Mouse (Mus musculus) cerebral cortex, adult 2 months (tissue): ENCODE data around the gene Afdn.

Experiments
- WGBS: fragments of 180-500 bp; shearing (Covaris S2); methylation state at CpG from one replicate; pipeline ENCODE4 v1.1.7; 2018; 5-methylcytosine and 5-hydroxymethylcytosine counted together

The Afdn gene

DNA sequence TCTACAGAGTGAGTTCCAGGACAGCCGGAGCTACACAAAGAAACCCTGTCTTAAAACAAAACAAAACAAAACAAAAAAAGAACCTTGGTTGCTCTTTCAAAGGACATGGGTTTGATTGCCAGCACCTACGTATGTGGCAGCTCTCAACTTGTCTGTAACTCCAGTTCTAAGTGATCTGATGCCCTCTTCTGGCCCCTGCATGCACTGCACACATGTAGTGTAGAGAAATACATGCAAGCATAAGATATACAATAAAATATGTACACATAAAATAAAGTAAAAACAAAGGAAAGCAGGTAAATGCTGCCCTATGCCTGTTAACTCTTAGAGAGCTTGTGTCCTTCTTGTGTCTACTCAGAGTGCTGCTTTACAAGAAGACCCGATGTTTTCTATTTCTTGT is 8.9 kb downstream of the Afdn start:
- 81% methylated on average over 3 of the region's 3 CpGs for WGBS

DNA sequence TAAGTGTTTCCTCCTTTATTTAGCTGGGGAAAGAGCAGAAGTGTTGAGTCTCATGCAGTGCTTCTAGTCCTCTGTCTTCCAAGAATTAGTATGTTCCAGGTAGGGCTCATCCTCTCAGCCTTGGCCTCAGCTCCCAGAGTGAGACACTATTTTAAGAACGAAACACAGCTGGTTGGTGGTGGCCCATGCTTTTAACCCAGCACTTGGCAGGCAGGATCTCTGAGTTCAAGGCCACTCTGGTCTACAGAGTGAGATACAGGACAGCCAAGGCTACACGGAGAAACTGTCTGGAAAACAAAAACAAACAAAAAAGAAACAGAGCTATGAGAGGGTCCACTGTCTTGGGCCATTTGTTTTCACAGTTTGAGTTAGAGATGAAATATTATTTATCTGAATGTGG is 17.3 kb downstream of the Afdn start:
- WGBS = 58% methylated on average over 2 of the region's 2 CpGs

- WGBS = 95% methylated on average over 1 of the region's 1 CpGs
Measured at GRCm38 (mm10) chr17:13778865-13779264, 18.5 kb downstream of the Afdn start.

GRCm38 (mm10) chr17:13781948-13782347 is 21.6 kb downstream of the Afdn start:
- WGBS = 55% methylated on average over 5 of the region's 5 CpGs

DNA sequence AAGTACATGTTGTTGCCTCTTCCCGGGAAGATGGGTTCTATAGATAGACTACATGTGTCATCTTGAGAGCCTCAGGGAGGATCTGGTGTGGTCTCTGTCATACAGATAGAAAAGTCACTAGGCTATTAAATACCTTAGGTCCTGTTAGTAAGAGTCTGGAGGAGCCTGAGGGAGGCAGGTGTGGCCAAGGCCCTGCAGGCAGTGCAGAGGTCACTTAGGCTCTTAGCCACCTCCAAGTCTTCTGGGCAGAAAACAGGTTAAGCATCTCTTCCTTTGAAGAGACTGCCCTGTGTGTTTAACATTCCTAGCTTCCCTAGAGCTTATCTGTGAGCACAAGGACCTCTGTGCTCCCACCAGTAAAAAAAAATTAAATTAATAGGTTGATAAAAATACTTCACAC is 23.1 kb downstream of the Afdn start:
- WGBS = 48% methylated on average over 1 of the region's 1 CpGs

- WGBS = 80% methylated on average over 2 of the region's 2 CpGs
Measured at GRCm38 (mm10) chr17:13790033-13790432, 29.7 kb downstream of the Afdn start.

- 84% methylated on average over 1 of the region's 1 CpGs for WGBS
Measured at GRCm38 (mm10) chr17:13797691-13798090, 37.4 kb downstream of the Afdn start.

- 88% methylated on average over 2 of the region's 2 CpGs for WGBS
Measured at GRCm38 (mm10) chr17:13802836-13803408, 42.6 kb downstream of the Afdn start.

DNA sequence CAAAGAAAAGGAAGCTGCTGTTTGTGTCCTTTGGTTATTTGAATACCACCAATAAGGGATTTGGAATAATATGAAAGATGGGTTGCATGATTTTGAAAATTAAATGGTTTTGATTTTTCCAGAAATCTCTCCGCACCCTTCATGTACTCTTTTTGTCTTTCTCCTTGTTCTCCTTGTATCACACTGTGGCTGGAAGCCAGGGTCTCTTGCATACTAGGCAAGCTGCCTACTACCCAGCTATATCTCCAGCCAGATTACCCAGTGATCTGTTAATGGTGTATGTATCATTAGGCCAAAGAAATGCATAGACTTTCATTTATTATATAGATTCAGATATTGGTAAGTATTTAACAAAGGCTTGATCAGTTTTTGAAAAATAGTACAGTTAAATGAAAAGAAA is 45.7 kb downstream of the Afdn start:
- WGBS = 86% methylated on average over 1 of the region's 1 CpGs

DNA sequence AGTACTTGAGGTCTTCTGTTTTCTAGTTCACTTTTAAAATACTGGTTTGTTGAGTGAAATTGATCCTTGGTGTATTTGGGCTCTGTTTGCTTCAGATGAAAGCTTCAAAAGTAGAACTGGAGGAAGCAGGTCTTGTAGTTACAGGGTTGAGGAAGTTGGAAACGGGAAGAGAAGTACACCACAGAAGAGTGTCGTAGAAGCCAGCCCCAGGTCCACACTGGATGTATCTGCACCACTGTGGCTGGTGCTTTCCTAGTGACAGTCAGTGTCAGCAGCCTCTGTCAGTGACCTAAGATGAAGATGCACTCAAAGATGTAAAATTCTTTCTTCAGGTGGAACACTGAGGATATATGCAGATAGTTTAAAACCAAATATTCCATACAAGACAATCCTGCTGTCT is 57.5 kb downstream of the Afdn start:
- WGBS = 86% methylated on average over 2 of the region's 2 CpGs

GRCm38 (mm10) chr17:13819342-13819741 is 59.0 kb downstream of the Afdn start:
- WGBS = 81% methylated on average over 4 of the region's 4 CpGs

DNA sequence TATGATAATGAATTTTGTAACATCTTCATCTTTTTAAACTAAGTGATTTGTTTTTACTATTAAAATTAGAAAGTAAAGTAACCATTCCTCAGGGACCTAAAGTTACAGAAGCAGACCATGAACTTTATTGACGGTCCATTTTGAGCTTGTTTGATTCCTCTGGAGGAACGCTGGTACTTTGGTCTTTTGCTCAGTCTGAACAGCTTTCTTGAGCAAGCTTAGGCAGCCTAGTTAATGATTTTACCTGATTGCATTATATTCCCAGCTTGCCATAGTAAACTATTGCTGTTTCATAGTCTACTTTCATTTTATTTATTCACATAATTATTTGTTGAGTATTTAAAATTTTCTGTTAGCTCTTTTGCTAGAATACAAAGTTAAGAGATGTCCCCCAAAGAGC is 60.3 kb downstream of the Afdn start:
- WGBS = 96% methylated on average over 2 of the region's 2 CpGs

DNA sequence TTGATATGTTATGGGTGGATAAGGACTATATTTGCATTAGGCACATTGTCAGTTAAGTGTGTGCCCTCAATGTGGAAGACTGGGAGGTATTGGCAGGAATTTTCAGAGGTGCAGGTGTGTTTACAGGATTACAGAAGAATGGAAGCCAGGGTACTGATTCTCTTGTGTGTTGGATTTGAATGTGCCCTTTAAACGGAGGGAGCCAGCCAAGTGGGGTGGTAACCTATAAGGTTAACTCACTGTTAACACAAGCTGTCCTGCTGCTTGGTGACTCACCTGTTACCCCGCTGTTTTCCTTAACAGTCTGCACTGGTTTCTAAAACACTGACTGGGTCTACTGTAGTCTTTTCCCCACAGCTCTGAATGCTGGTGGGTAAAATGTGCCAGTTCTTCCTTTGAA is 65.1 kb downstream of the Afdn start:
- WGBS = 64% methylated on average over 2 of the region's 2 CpGs

DNA sequence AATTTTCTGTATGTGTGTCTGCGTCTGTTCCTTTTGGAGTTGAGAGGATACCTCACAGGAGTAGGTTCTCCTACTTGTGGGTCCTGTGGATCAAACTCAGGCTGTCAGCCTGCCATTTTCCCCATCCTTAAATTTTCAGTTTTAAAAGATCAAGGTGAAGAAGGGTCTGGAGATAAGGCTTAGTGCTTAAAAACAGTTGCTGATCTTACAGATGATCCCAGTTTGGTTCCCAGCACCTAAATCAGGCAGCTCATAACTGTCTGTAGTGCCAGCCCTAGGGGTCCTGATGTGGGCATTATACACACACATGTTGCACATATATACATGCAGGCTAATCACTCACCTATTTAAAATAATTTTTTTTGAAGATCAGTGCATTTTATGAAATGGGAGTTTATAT is 69.9 kb downstream of the Afdn start:
- WGBS = 97% methylated on average over 1 of the region's 1 CpGs

DNA sequence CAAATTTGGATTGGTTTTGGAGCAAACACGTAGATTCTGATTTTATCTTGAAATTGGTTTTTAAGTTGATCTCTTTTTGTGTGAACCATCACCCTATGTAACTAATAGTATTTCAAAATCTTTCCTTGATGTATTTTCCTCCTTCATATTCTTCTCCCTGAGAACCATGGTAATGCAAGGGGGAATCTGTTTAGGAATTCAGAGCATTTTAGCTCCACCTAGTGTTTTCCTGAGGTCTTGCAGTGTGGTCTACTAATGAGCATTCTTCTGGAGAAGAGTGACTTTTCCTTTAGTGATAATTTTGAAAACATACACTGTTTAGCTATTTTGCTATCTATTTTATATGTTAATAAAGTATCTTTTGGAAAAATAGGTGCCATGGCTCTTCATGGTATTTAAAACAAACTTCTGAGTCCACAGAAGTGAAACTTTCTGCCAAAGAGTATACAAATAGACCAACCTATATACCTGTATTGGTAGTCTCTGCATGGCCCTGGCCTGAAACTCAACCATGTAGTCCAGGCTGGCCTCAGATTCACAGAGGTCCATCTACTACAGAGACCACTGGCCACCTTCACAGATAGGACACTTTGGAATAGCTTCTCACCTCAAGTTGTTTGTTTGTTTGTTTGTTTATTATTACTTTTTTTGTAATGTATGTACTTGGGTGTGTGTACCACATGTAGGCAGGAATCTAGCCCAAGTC is 70.5 kb downstream of the Afdn start:
- WGBS = 79% methylated on average over 1 of the region's 1 CpGs

DNA sequence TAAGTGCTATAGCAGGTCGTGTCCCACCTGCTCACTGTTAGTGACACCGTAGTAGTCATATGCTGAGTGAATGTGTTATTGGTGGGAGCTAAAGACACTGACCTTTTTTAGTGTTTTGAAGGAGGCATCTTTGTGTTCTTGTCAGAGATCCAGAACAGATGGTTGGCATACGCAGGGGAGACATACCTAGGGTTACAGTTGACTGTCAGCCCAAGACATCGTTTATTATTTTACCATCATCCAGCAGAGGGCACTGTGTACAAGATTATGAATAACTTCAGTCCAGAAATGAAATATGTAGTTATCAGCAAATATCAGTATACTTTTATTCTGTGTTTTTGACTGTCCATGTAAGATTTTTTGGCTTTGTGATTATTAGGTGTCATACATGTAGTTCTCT is 75.5 kb downstream of the Afdn start:
- 56% methylated on average over 4 of the region's 4 CpGs for WGBS

DNA sequence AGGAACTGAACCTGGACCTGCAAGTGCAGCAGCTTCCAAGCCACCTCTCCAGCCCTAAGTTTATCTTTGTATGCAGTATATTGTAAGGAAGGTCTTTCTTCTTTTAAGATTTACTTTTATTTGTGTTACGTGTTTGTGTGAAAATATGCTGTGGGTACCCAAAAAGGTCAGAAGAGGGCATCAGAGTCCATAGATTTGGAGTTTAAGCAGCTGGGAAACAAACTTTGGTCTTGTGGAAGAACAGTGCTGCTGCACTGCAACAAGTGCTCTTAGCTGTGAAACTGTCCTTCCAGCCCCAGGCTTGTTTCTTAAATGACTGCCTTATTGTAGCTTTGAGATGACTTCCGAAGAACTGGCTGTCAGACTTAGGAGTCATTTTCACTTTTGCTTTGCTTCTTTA is 89.8 kb downstream of the Afdn start:
- 75% methylated on average over 2 of the region's 2 CpGs for WGBS

- WGBS = 28% methylated on average over 7 of the region's 7 CpGs
Measured at GRCm38 (mm10) chr17:13853883-13854282, 93.5 kb downstream of the Afdn start.

DNA sequence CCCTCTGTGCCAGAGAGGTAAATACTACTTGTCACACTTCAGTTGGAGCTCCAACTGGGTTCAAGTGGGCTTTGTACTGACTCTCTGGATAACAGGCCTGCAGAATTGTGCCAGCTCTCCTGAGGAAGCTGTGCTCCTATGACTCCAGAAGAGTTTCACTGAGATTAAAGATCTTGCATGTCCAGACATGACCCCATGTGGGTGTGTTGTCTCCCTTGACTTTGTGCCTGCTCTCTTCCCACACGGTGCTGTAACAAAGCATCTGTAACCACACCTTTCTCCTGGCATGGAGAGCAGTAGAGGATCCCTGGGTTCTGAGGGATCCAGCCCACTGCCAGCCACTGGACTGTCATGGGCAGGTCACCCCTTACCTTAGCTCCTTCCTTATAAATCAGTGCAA is 95.1 kb downstream of the Afdn start:
- WGBS = 59% methylated on average over 1 of the region's 1 CpGs

DNA sequence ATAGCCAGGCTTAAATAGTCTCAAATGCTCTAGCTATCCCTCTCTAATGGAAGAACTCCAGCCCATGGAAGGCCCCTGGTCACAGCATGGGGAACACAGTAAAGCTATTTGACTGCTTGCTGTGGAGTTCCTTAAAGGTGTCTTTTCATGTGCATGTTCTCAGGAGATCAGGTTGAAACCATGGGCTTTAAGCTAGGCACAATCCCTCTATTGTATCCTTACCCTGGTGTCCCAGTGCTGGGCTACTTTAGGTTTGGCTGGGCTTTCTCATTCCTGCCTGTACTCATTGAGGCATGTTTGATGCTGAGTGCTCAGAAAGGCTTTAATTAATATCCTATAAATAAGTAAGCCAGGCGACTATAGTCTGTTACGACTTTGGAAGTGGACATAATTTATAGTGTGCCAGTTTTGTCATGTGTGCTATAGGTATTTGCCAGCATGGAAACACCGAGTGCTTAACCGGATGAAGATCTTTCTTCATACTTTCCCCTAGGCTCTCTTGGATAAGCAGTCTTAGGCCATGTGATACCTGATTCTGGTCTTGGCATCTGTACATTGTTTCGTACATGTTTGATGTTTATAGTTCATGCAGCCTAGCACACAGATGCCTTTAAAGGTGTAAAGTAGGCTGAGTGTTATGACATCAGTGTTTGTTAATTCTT is 96.2 kb downstream of the Afdn start:
- WGBS = 69% methylated on average over 5 of the region's 5 CpGs

GRCm38 (mm10) chr17:13865340-13865739 is 105.0 kb downstream of the Afdn start:
- WGBS = 77% methylated on average over 5 of the region's 5 CpGs

DNA sequence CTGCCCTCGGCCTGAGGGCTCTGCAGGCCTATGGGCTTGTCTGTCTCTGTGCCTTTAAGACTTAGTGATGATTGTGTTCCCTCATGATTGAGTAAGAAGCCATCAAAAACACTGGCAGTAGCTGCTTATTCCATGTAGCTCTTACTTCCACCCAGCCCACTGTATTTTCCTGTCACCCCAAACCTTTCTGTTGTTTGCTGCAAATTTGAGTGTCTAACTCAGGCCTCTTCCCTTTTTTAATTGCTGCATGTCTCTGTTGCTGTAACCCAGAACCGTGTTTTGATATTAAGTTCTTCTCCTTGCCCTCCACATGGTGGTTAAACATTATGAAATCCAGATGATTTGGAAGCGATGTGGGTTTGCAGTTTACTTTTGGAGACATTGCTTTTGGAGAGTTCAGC is 106.6 kb downstream of the Afdn start:
- 69% methylated on average over 3 of the region's 3 CpGs for WGBS

DNA sequence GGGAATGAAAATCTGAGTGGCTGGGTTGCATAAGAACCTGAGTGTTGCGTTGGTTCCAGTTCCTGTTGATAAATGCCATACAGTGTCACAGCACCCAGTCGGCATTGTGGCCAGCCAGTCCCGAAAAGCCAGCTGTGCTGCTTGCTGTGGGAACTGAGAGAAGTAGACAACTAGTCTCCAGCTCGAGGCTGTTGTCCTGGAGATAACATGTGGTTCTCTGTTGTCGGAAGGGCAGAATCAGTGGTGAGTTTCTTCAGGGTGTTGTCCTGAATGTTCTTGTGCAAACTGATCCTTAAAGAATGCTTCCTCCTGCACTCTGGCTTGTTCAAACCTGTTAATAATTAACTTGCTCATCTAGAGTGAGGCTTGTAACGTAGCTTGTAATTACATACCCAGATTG is 107.1 kb downstream of the Afdn start:
- 50% methylated on average over 6 of the region's 6 CpGs for WGBS
